Mouse (Mus musculus) lung, embryonic 14.5 days (tissue): ENCODE results near the gene Sowahb. TPM values are rescaled to one million over a fixed set of nuclear protein-coding genes. Genes with fewer than 3 reads are reported as not detected.

Experiments
- ATAC-seq: fragments of 200-750 bp; cut with Nextera tagmentation; 2 replicates; pipeline ENCODE4 v1.8.0; 2017; ENCODE audit warnings: mild to moderate bottlenecking, moderate TSS enrichment, moderate library complexity; ENCODE audit not compliant: insufficient read depth
- DNase-seq: peaks from one replicate; pipeline ENCODE4 v3.0.0-alpha.2; 2015
- H3K27ac ChIP-seq: fragments of 300-500 bp; sonication (generic); 2 replicates; pipeline ENCODE4 v1.5.1; 2014; ENCODE audit warnings: low read depth, mild to moderate bottlenecking, moderate library complexity
- H3K27me3 ChIP-seq: fragments of 300-500 bp; sonication (generic); 2 replicates; pipeline ENCODE4 v1.6.1; 2014; ENCODE audit warnings: low read length, control low read depth; ENCODE audit not compliant: insufficient read depth
- H3K36me3 ChIP-seq: fragments of 300-500 bp; sonication (generic); 2 replicates; pipeline ENCODE4 v1.6.1; 2014; ENCODE audit warnings: control low read depth; ENCODE audit not compliant: insufficient read depth
- H3K4me1 ChIP-seq: fragments of 300-500 bp; sonication (generic); 2 replicates; pipeline ENCODE4 v1.6.1; 2014; ENCODE audit warnings: antibody characterized with exemption, control low read depth; ENCODE audit not compliant: insufficient read depth
- H3K4me2 ChIP-seq: fragments of 300-500 bp; sonication (generic); 2 replicates; pipeline ENCODE4 v1.6.1; 2014; ENCODE audit warnings: mild to moderate bottlenecking
- H3K4me3 ChIP-seq: fragments of 300-500 bp; sonication (generic); 2 replicates; pipeline ENCODE4 v1.5.1; 2014; ENCODE audit warnings: low read depth, low read length
- H3K9ac ChIP-seq: fragments of 300-500 bp; sonication (generic); 2 replicates; pipeline ENCODE4 v1.6.1; 2014
- H3K9me3 ChIP-seq: fragments of 300-500 bp; sonication (generic); 2 replicates; pipeline ENCODE4 v1.6.1; 2016; ENCODE audit warnings: low read depth, low read length, control low read depth
- CTCF ChIP-seq: IDR thresholded peaks from 2 replicates; pipeline ENCODE4 v1.5.1; 2016; ENCODE audit warnings: antibody characterized with exemption, low read depth
- WGBS: fragments of 180-500 bp; shearing (Covaris S2); extraction: QIAGEN DNeasy Blood & Tissue Kit; methylation state at CpG from one replicate; pipeline ENCODE4 v1.1.7; 2014; 5-methylcytosine and 5-hydroxymethylcytosine counted together
- polyA plus RNA-seq: library from polyadenylated mRNA; unstranded; fragments of >200 nt; fragmentation: Nextera tagmentation; extraction: Ambion mirVana; gene quantifications from 2 replicates; pipeline ENCODE4 v1.2.1, GENCODE M21; 2014

Gene Sowahb
- polyA plus RNA-seq, 1 experiment from 2014 or later, result 2.0 TPM

DNA sequence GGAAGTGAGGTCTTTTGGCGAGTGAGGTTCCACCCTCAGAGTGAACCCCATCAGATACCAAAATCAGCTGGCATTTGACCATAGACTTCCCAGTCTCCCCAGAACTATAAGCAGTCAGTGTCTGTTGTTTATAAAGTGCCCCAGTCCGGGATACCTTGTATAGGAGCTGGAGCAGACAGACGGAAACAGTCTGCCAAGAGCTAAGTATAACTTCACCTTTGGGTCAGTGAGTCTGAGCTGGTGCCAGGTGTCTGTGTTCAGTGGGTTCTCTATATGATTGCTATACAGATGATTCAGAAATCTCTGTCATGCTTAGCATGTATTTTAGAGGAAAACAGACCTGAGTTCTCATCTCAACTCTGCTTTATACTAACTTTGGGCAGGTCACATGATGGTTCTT, 52.7 kb downstream of the Sowahb start:
- Histone ChIP-seq H3K4me2 (no peak overlapping the region), H3K4me3 (no peak overlapping the region), H3K36me3 (no peaks in the 10 kb centered on the region), H3K9ac (no peak overlapping the region), H3K4me1 (peaks cover under 1% of the 10 kb centered on the region), H3K9me3 (no peaks in the 10 kb centered on the region), H3K27me3 (no peaks in the 10 kb centered on the region), H3K27ac (no peak overlapping the region)
- ATAC-seq, result no peak
- WGBS, result 58% methylated on average over 3 of the region's 3 CpGs
- no peak for TF ChIP-seq CTCF
- no peak for DNase-seq

Other genes with a start within 250 kb of the Sowahb start
- gene Sept11, start 48.4 kb upstream of the Sowahb start, polyA plus RNA-seq, result 184 and 186 TPM in 2 replicates
- gene Ccni, start 161.5 kb upstream of the Sowahb start, polyA plus RNA-seq, result 157 and 165 TPM in 2 replicates
- 1.2 and 2.0 TPM in 2 replicates for gene 2010109A12Rik, start 161.5 kb upstream of the Sowahb start, polyA plus RNA-seq
- 50.9 and 53.5 TPM in 2 replicates for gene Ccng2, start 222.2 kb upstream of the Sowahb start, polyA plus RNA-seq